Mouse (Mus musculus): Measurements from ENCODE around the gene Ephb3. TPM values are rescaled to one million over a fixed set of nuclear protein-coding genes. Genes with fewer than 3 reads are reported as not detected.

The Ephb3 gene
- total and polyA plus RNA-seq, 2 experiments from 2014 or later: 9.5 to 20.5 TPM

- no peaks in the 10 kb centered on the region for H3K36me3 ChIP-seq (ENCODE audit: insufficient read depth, low read length)
- no peak overlapping the region for H3K9ac ChIP-seq (replicated peaks; ENCODE audit: low read length, poor library complexity, severe bottlenecking)
- H3K4me3 ChIP-seq (ENCODE audit: low read depth, low read length): no peak overlapping the region
- no peak for ATAC-seq (ENCODE audit: low FRiP score)
- no CpG with 5 or more reads among the region's 1 CpGs for WGBS
- H3K4me1 ChIP-seq (ENCODE audit: insufficient read depth, low read length): no peaks in the 10 kb centered on the region
- no peaks in the 10 kb centered on the region for H3K27me3 ChIP-seq (ENCODE audit: insufficient read depth, low read length)
- TF ChIP-seq CTCF (IDR thresholded peaks at IDR 0.05): no peak
- DNase-seq (ENCODE audit: low spot score): no peak
- no peak overlapping the region for H3K4me2 ChIP-seq (ENCODE audit: low read depth, low read length, poor library complexity, severe bottlenecking)
- H3K9me3 ChIP-seq (ENCODE audit: low read length): no peaks in the 10 kb centered on the region
- no peak overlapping the region for H3K27ac ChIP-seq (ENCODE audit: low read depth, low read length)
These were observed 29.3 kb upstream of the Ephb3 start for GRCm38 (mm10) chr16:21175236-21175635.

- no peak for ATAC-seq (ENCODE audit: low FRiP score)
- DNase-seq (ENCODE audit: low spot score): no peak
- WGBS: 67% methylated on average over 1 of the region's 1 CpGs
These were observed 22.4 kb upstream of the Ephb3 start for GRCm38 (mm10) chr16:21182108-21182507.

GRCm38 (mm10) chr16:21184697-21185096 is 19.9 kb upstream of the Ephb3 start:
- H3K9ac ChIP-seq (replicated peaks; ENCODE audit: low read length, poor library complexity, severe bottlenecking): no peak overlapping the region
- H3K4me2 ChIP-seq (ENCODE audit: low read depth, low read length, poor library complexity, severe bottlenecking): no peak overlapping the region
- H3K4me1 ChIP-seq (ENCODE audit: insufficient read depth, low read length): no peaks in the 10 kb centered on the region
- no peak overlapping the region for H3K4me3 ChIP-seq (ENCODE audit: low read depth, low read length)
- H3K27ac ChIP-seq (ENCODE audit: low read depth, low read length): no peak overlapping the region
- no peaks in the 10 kb centered on the region for H3K27me3 ChIP-seq (ENCODE audit: insufficient read depth, low read length)
- no peak for TF ChIP-seq CTCF (IDR thresholded peaks at IDR 0.05)
- no peak for ATAC-seq (ENCODE audit: low FRiP score)
- DNase-seq (ENCODE audit: low spot score): no peak
- H3K36me3 ChIP-seq (ENCODE audit: insufficient read depth, low read length): no peaks in the 10 kb centered on the region
- no peaks in the 10 kb centered on the region for H3K9me3 ChIP-seq (ENCODE audit: low read length)

More at GRCm38 (mm10) chr16:21182108-21182507, 22.4 kb upstream of the Ephb3 start:
- no peaks in the 10 kb centered on the region for H3K36me3 ChIP-seq (ENCODE audit: insufficient read depth, low read length)
- no peak overlapping the region for H3K4me3 ChIP-seq (ENCODE audit: low read depth, low read length)
- no peak overlapping the region for H3K27ac ChIP-seq (ENCODE audit: low read depth, low read length)
- no peaks in the 10 kb centered on the region for H3K27me3 ChIP-seq (ENCODE audit: insufficient read depth, low read length)
- no peaks in the 10 kb centered on the region for H3K9me3 ChIP-seq (ENCODE audit: low read length)
- no peak overlapping the region for H3K4me2 ChIP-seq (ENCODE audit: low read depth, low read length, poor library complexity, severe bottlenecking)
- TF ChIP-seq CTCF (IDR thresholded peaks at IDR 0.05): no peak
- H3K9ac ChIP-seq (replicated peaks; ENCODE audit: low read length, poor library complexity, severe bottlenecking): no peak overlapping the region
- H3K4me1 ChIP-seq (ENCODE audit: insufficient read depth, low read length): no peaks in the 10 kb centered on the region

DNA sequence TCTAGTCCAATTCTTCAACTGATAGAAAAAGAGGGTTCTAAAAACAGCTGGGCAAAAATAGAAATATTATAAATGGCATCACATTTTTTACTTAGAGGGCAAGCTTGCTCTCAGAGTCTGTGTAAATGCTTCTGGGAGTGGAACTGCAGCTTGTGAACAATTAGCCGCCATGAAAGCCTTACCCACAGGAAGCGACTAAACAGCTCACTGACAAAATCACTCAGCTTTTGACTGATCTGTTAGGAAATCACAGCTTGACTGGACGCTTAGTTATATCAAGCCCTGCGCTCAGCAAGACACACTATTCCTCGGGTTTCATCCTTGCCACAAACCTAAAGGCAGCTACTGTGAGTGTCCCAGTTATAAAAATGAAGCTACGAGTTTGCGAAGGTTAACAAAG is 17.0 kb upstream of the Ephb3 start:
- no peaks in the 10 kb centered on the region for H3K27me3 ChIP-seq (ENCODE audit: insufficient read depth, low read length)
- WGBS: 38% methylated on average over 7 of the region's 7 CpGs
- H3K4me3 ChIP-seq (ENCODE audit: low read depth, low read length): no peak overlapping the region
- H3K9ac ChIP-seq (replicated peaks; ENCODE audit: low read length, poor library complexity, severe bottlenecking): no peak overlapping the region
- no peak for ATAC-seq (ENCODE audit: low FRiP score)
- no peak overlapping the region for H3K4me2 ChIP-seq (ENCODE audit: low read depth, low read length, poor library complexity, severe bottlenecking)
- H3K4me1 ChIP-seq (ENCODE audit: insufficient read depth, low read length): no peaks in the 10 kb centered on the region
- no peaks in the 10 kb centered on the region for H3K9me3 ChIP-seq (ENCODE audit: low read length)
- H3K27ac ChIP-seq (ENCODE audit: low read depth, low read length): no peak overlapping the region
- no peak for DNase-seq (ENCODE audit: low spot score)
- no peaks in the 10 kb centered on the region for H3K36me3 ChIP-seq (ENCODE audit: insufficient read depth, low read length)
- no peak for TF ChIP-seq CTCF (IDR thresholded peaks at IDR 0.05)

GRCm38 (mm10) chr16:21188345-21188744 is 16.2 kb upstream of the Ephb3 start:
- TF ChIP-seq CTCF (IDR thresholded peaks at IDR 0.05): peak; percentile 55
- H3K4me3 ChIP-seq (ENCODE audit: low read depth, low read length): no peak overlapping the region
- H3K9me3 ChIP-seq (ENCODE audit: low read length): no peaks in the 10 kb centered on the region
- H3K27me3 ChIP-seq (ENCODE audit: insufficient read depth, low read length): no peaks in the 10 kb centered on the region
- H3K4me2 ChIP-seq (ENCODE audit: low read depth, low read length, poor library complexity, severe bottlenecking): no peak overlapping the region
- H3K27ac ChIP-seq (ENCODE audit: low read depth, low read length): no peak overlapping the region
- DNase-seq (ENCODE audit: low spot score): no peak
- H3K36me3 ChIP-seq (ENCODE audit: insufficient read depth, low read length): no peaks in the 10 kb centered on the region
- H3K9ac ChIP-seq (replicated peaks; ENCODE audit: low read length, poor library complexity, severe bottlenecking): no peak overlapping the region
- ATAC-seq (ENCODE audit: low FRiP score): no peak
- WGBS: 85% methylated on average over 3 of the region's 3 CpGs
- H3K4me1 ChIP-seq (ENCODE audit: insufficient read depth, low read length): no peaks in the 10 kb centered on the region

GRCm38 (mm10) chr16:21191569-21191968 is 13.0 kb upstream of the Ephb3 start:
- no peaks in the 10 kb centered on the region for H3K4me1 ChIP-seq (ENCODE audit: insufficient read depth, low read length)
- H3K4me2 ChIP-seq (ENCODE audit: low read depth, low read length, poor library complexity, severe bottlenecking): no peak overlapping the region
- no peak overlapping the region for H3K4me3 ChIP-seq (ENCODE audit: low read depth, low read length)
- ATAC-seq (ENCODE audit: low FRiP score): no peak
- no peaks in the 10 kb centered on the region for H3K36me3 ChIP-seq (ENCODE audit: insufficient read depth, low read length)
- H3K27ac ChIP-seq (ENCODE audit: low read depth, low read length): no peak overlapping the region
- H3K9ac ChIP-seq (replicated peaks; ENCODE audit: low read length, poor library complexity, severe bottlenecking): no peak overlapping the region
- no peak for DNase-seq (ENCODE audit: low spot score)
- no peaks in the 10 kb centered on the region for H3K27me3 ChIP-seq (ENCODE audit: insufficient read depth, low read length)
- 62% methylated on average over 14 of the region's 14 CpGs for WGBS
- no peaks in the 10 kb centered on the region for H3K9me3 ChIP-seq (ENCODE audit: low read length)
- no peak for TF ChIP-seq CTCF (IDR thresholded peaks at IDR 0.05)
